Mouse (Mus musculus) ES-E14 (cell line): ENCODE data around the gene Rnf151. TPM values are rescaled to one million over a fixed set of nuclear protein-coding genes. Genes with fewer than 3 reads are reported as not detected.

Experiments
- DNase-seq: peaks from one replicate; pipeline ENCODE4 v3.0.0-alpha.2; 2013; ENCODE audit warnings: low read depth, low spot score
- H3K27ac ChIP-seq: 2 replicates; pipeline ENCODE4 v1.5.1; 2012; ENCODE audit warnings: low read depth, mild to moderate bottlenecking, low read length, moderate library complexity, mixed read lengths; ENCODE audit not compliant: poor library complexity, insufficient read depth, severe bottlenecking
- H3K36me3 ChIP-seq: 2 replicates; pipeline ENCODE4 v1.6.1; 2012; ENCODE audit warnings: mild to moderate bottlenecking, low read length, moderate library complexity, mixed read lengths; ENCODE audit not compliant: control insufficient read depth, poor library complexity, insufficient read depth, severe bottlenecking
- H3K4me1 ChIP-seq, 2 experiments: fragments of 150-350 bp in 1 of 2; sonication (generic) in 1 of 2; 2 replicates each; pipeline ENCODE4 v1.6.1; 2012; ENCODE audit warnings: low read length in 2 of 2, mild to moderate bottlenecking in 1 of 2, mixed read lengths in 1 of 2; ENCODE audit not compliant: control insufficient read depth in 2 of 2, insufficient read depth in 2 of 2, poor library complexity in 1 of 2
- H3K4me3 ChIP-seq, 2 experiments: fragments of 150-350 bp in 1 of 2; sonication (generic) in 1 of 2; 2 replicates each; pipeline ENCODE4 v1.5.1; 2012; ENCODE audit warnings: low read length in 2 of 2, low read depth in 1 of 2, mild to moderate bottlenecking in 1 of 2, mixed read lengths in 1 of 2; ENCODE audit not compliant: insufficient read depth in 1 of 2, poor library complexity in 1 of 2, severe bottlenecking in 1 of 2
- H3K9ac ChIP-seq: 2 replicates; pipeline ENCODE4 v1.6.1; 2012; ENCODE audit warnings: low read depth, mild to moderate bottlenecking, low read length, mixed read lengths; ENCODE audit not compliant: poor library complexity, insufficient read depth, severe bottlenecking
- H3K9me3 ChIP-seq: fragments of 150-350 bp; sonication (generic); 2 replicates; pipeline ENCODE4 v1.6.1; 2012; ENCODE audit warnings: low read depth, mild to moderate bottlenecking, low read length; ENCODE audit not compliant: control insufficient read depth, insufficient read depth
- CHD2 ChIP-seq: IDR thresholded peaks from 2 replicates; pipeline ENCODE4 v1.6.1; 2014; ENCODE audit warnings: mild to moderate bottlenecking, low read depth, low read length, inconsistent platforms
- HCFC1 ChIP-seq: IDR thresholded peaks from 2 replicates; pipeline ENCODE4 v1.6.1; 2012; ENCODE audit warnings: low read length, inconsistent platforms, borderline replicate concordance; ENCODE audit not compliant: insufficient read depth
- MAFK ChIP-seq: IDR thresholded peaks from 2 replicates; pipeline ENCODE4 v1.6.1; 2014; ENCODE audit warnings: mild to moderate bottlenecking, low read depth, low read length, inconsistent platforms; ENCODE audit not compliant: insufficient read depth
- ZC3H11A ChIP-seq: IDR thresholded peaks from 2 replicates; pipeline ENCODE4 v1.6.1; 2012; ENCODE audit warnings: low read depth, mild to moderate bottlenecking, inconsistent platforms, low read length, borderline replicate concordance
- ZNF384 ChIP-seq: IDR thresholded peaks from 2 replicates; pipeline ENCODE4 v1.6.1; 2012; ENCODE audit warnings: low read depth, low read length, inconsistent platforms
- in situ Hi-C, 2 experiments: fragments of 600-800 bp; cut with MboI; formaldehyde crosslinking; loops; one replicate each; pipeline ENCODE4 v1.15.1; 2025; ENCODE audit warnings: low sequenced_read_pairs in 2 of 2, inconsistent platforms in 1 of 2; ENCODE audit not compliant: unreplicated experiment in 2 of 2
- total RNA-seq: library from RNA; depleted of rRNA; stranded (reverse); fragments of 300-350 nt; gene quantifications from 2 replicates; pipeline ENCODE4 v1.2.3, GENCODE M21; 2012; rRNA removed

Gene Rnf151
- 0.71 and 0.95 TPM in 2 replicates for total RNA-seq

- DNase-seq: no peak
- Histone ChIP-seq H3K27ac (no peak within 1 kb of the TSS; the same call in 1 of the 2 replicates), H3K4me1 (peaks cover 0 to 2% of the 10 kb centered on the region in 2 experiments; a peak in 1 of 4 replicates), H3K9ac (peak within 1 kb of the TSS; percentile 61), H3K36me3 (peaks cover 43% of the 10 kb centered on the region), H3K4me3 (peak within 1 kb of the TSS; percentile 77 to 87), H3K9me3 (no peaks in the 10 kb centered on the region)
- in situ Hi-C loops: no loop called here
- TF ChIP-seq ZC3H11A: no peak
- no peak for TF ChIP-seq ZNF384
- no peak for TF ChIP-seq MAFK
- TF ChIP-seq HCFC1: no peak
- TF ChIP-seq CHD2: no peak
These were observed at the start of gene Rnf151, which contains the start of gene Rps2 for GRCm38 (mm10) chr17:24717943-24718342. Gene Rnf151 (minus strand): TSS chr17:24718063. Gene Rps2 (plus strand): TSS chr17:24718116.

DNA sequence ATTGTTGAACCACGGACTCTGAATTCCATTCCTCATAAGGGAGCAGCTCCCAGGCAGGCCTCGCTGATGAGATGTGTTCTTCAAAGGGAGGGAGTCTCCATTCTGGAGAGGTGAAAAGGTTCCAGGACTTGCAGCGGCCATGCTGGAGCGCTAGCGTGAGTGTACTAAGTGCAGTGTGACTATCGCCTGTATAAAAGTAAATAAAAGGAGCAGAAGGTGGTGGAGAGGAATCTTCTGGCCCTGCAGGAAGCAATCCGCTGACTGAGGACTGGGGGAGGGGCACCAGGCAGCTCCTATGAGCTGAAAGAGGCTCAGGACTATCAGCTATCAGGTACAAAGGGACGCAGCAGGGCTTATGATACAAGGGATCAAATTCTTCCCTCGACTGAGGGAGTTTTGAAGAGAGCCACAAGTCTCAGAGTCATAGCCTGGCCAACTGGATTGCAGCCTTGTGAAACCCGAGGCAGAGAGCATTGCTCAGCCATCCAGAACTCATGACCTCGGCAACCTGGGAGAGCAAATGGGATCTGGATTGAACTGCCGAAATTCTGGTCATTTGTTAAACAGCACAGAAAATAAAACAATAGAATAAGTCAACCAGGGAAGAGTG lies 48.5 kb upstream of the Rnf151 start:
- H3K4me1 ChIP-seq: peaks cover 2 to 9% of the 10 kb centered on the region in 2 experiments; a peak in 2 of 4 replicates
- H3K9me3 ChIP-seq: no peaks in the 10 kb centered on the region
- H3K9ac ChIP-seq: no peak overlapping the region
- H3K4me3 ChIP-seq: no peak overlapping the region
- no peak for TF ChIP-seq HCFC1
- DNase-seq: no peak
- H3K36me3 ChIP-seq: no peaks in the 10 kb centered on the region
- in situ Hi-C loops: no loop called here
- no peak overlapping the region for H3K27ac ChIP-seq

DNA sequence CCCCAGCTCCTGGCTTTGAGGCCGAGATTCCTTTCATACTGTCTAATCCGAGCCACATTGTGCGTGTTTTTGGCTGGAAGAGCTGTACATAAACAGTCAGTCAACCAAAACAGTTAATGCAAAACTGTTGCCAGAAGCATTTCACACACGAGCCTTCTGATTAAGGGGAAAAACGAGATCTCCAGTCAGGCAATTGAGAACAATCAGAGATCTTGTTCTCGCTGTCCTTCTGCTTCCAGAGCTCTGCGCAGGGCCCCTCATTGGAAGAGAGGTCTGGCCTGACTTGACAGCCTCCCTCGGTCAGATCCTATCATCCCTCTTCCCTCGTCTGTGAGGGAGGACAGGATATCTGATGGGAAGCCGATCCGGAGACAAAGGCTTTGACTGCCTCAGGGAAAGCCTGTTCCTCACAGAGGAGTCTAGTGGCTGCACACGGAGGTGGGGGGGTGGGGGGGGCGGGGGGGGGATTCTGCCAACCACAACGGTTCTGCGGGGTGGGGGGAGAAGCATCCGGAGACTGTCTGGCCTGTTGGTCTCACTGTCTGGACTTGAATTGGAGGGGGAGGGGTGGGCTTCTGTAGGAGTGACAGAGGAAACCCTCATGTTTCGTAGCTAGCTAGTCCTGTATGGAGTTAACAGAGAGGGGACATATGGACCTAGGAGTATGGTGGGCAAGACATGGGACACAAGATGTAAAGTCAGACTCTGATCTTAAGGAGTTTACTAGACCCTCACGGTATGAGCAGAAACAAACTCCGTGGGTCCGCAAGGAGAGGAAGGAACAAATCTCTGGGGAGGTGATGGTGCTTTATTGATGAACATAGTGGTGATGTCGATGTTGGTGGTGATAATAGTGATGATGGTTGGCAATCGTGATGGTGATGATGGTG lies 47.4 kb upstream of the Rnf151 start:
- Histone ChIP-seq H3K36me3 (no peaks in the 10 kb centered on the region), H3K27ac (no peak overlapping the region), H3K4me3 (no peak overlapping the region), H3K4me1 (peaks cover 2 to 9% of the 10 kb centered on the region in 2 experiments; a peak in 2 of 4 replicates), H3K9me3 (no peaks in the 10 kb centered on the region), H3K9ac (no peak overlapping the region)
- no peak for DNase-seq
- TF ChIP-seq ZNF384: no peak
- TF ChIP-seq ZC3H11A: no peak
- no peak for TF ChIP-seq HCFC1
- TF ChIP-seq MAFK: no peak
- TF ChIP-seq CHD2: no peak
- in situ Hi-C loops: no loop called here

- peaks cover 2 to 7% of the 10 kb centered on the region in 2 experiments; a peak in 2 of 4 replicates for H3K4me1 ChIP-seq
- no peak for DNase-seq
- no peaks in the 10 kb centered on the region for H3K36me3 ChIP-seq
- no peak for TF ChIP-seq ZNF384
- no peak for TF ChIP-seq MAFK
- no peak for TF ChIP-seq CHD2
- no peaks in the 10 kb centered on the region for H3K9me3 ChIP-seq
- 0 out of 2 replicates have a peak overlapping the region, but pooled peaks have one; percentile 21 for H3K9ac ChIP-seq
- H3K4me3 ChIP-seq: peak overlapping the region in 1 of 2 experiments; percentile 9; a peak in 1 of 4 replicates
- in situ Hi-C loops: no loop called here
- H3K27ac ChIP-seq: no peak overlapping the region
These were observed 43.3 kb upstream of the Rnf151 start for GRCm38 (mm10) chr17:24761121-24761520.
